Mouse (Mus musculus) ES-Bruce4 (cell line): ENCODE results near the gene Fmo9. TPM values are rescaled to one million over a fixed set of nuclear protein-coding genes. Genes with fewer than 3 reads are reported as not detected.

ENCODE experiments used
- H3K27ac ChIP-seq: 2 replicates; pipeline ENCODE4 v1.5.1; 2012; ENCODE audit warnings: low read length, inconsistent platforms; ENCODE audit not compliant: insufficient read depth
- H3K27me3 ChIP-seq: 2 replicates; pipeline ENCODE4 v1.6.1; 2012; ENCODE audit warnings: mild to moderate bottlenecking, low read length, inconsistent platforms; ENCODE audit not compliant: control insufficient read depth, poor library complexity, insufficient read depth, severe bottlenecking
- H3K36me3 ChIP-seq: 2 replicates; pipeline ENCODE4 v1.6.1; 2012; ENCODE audit warnings: inconsistent platforms, mild to moderate bottlenecking, low read length, moderate library complexity; ENCODE audit not compliant: control insufficient read depth, poor library complexity, insufficient read depth, severe bottlenecking
- H3K4me1 ChIP-seq: one replicate; pipeline ENCODE4 v1.8.1; 2011; ENCODE audit warnings: low read length; ENCODE audit not compliant: control insufficient read depth, insufficient read depth
- H3K4me3 ChIP-seq: 2 replicates; pipeline ENCODE4 v1.5.1; 2011; ENCODE audit warnings: low read depth, mild to moderate bottlenecking, low read length
- H3K9ac ChIP-seq: 2 replicates; pipeline ENCODE4 v1.6.1; 2012; ENCODE audit warnings: low read depth, mild to moderate bottlenecking, inconsistent platforms; ENCODE audit not compliant: poor library complexity, severe bottlenecking
- H3K9me3 ChIP-seq: replicated peaks from 2 replicates; pipeline ENCODE4 v1.6.1; 2012; ENCODE audit warnings: mild to moderate bottlenecking, low read length, inconsistent platforms; ENCODE audit not compliant: control insufficient read depth, poor library complexity, insufficient read depth, severe bottlenecking
- CTCF ChIP-seq: IDR thresholded peaks from one replicate; pipeline ENCODE4 v1.8.1; 2011; ENCODE audit warnings: low read depth, low read length
- EP300 ChIP-seq: IDR thresholded peaks from 2 replicates; pipeline ENCODE4 v1.6.1; 2011; ENCODE audit warnings: low read depth, low read length; ENCODE audit not compliant: insufficient read depth
- POLR2A ChIP-seq: IDR thresholded peaks from one replicate; pipeline ENCODE4 v1.8.1; 2011; ENCODE audit warnings: low read length; ENCODE audit not compliant: insufficient read depth
- polyA plus RNA-seq: library from polyadenylated mRNA; stranded (reverse); fragments of >200 nt; gene quantifications from 2 replicates; pipeline ENCODE4 v1.2.4, GENCODE M21; 2011; ENCODE audit warnings: low read depth; ENCODE audit not compliant: missing spikeins, insufficient read depth, insufficient read length

The Fmo9 gene
- polyA plus RNA-seq = not detected in 2 replicates

GRCm38 (mm10) chr1:166681745-166682144, at the start of gene Fmo9:
Fmo9 (minus strand) TSS chr1:166681845.
- Histone ChIP-seq H3K4me1 (no peaks in the 10 kb centered on the region), H3K9me3 (no peaks in the 10 kb centered on the region), H3K9ac (no peak within 1 kb of the TSS), H3K27me3 (no peaks in the 10 kb centered on the region), H3K4me3 (no peak within 1 kb of the TSS), H3K27ac (no peak within 1 kb of the TSS), H3K36me3 (no peaks in the 10 kb centered on the region)
- TF ChIP-seq EP300 (no peak), POLR2A (no peak)

- TF ChIP-seq CTCF (no peak), EP300 (no peak), POLR2A (no peak)
- Histone ChIP-seq H3K9me3 (no peaks in the 10 kb centered on the region), H3K27me3 (no peaks in the 10 kb centered on the region), H3K4me1 (no peaks in the 10 kb centered on the region), H3K9ac (no peak overlapping the region), H3K4me3 (no peak overlapping the region), H3K27ac (no peak overlapping the region), H3K36me3 (no peaks in the 10 kb centered on the region)
Measured at GRCm38 (mm10) chr1:166730886-166731285, 49.2 kb upstream of the Fmo9 start.

GRCm38 (mm10) chr1:166730215-166730614, 48.6 kb upstream of the Fmo9 start:
- TF ChIP-seq POLR2A = no peak
- TF ChIP-seq CTCF = no peak
- TF ChIP-seq EP300 = no peak
- Histone ChIP-seq H3K4me1 (no peaks in the 10 kb centered on the region), H3K36me3 (no peaks in the 10 kb centered on the region), H3K27me3 (no peaks in the 10 kb centered on the region), H3K9ac (no peak overlapping the region), H3K4me3 (no peak overlapping the region), H3K27ac (no peak overlapping the region), H3K9me3 (no peaks in the 10 kb centered on the region)

DNA sequence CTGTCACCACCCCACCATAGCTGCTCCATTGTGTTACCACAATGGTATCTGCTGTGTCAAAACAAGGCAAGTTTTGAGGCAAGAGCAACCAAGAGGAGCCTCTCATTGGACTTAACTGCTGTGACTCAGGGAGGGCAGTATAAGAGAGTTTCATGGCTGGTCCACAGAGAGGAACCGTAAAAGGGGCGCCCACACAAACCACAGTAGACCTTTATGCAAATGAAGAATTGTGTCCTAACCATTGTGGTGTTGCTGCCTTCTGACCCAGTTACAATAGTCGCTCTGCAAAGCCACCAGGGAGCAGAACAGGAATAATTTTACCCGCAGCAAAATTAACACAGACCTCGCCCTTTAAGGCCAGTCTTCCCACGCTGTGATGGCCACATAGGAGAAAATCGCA, 29.2 kb upstream of the Fmo9 start:
- no peak overlapping the region for H3K4me3 ChIP-seq
- H3K27me3 ChIP-seq = no peaks in the 10 kb centered on the region
- TF ChIP-seq EP300 = no peak
- no peak for TF ChIP-seq POLR2A
- no peak for TF ChIP-seq CTCF

GRCm38 (mm10) chr1:166702270-166702912, 20.7 kb upstream of the Fmo9 start:
- TF ChIP-seq EP300 = no peak
- TF ChIP-seq POLR2A = no peak
- no peak for TF ChIP-seq CTCF
- H3K27ac ChIP-seq = no peak overlapping the region
- no peaks in the 10 kb centered on the region for H3K27me3 ChIP-seq

More for the DNA sequence above, 29.2 kb upstream of the Fmo9 start:
- H3K9ac ChIP-seq = no peak overlapping the region
- H3K9me3 ChIP-seq = no peaks in the 10 kb centered on the region
- H3K4me1 ChIP-seq = no peaks in the 10 kb centered on the region
- H3K27ac ChIP-seq = no peak overlapping the region
- H3K36me3 ChIP-seq = no peaks in the 10 kb centered on the region

GRCm38 (mm10) chr1:166669264-166669663, 12.4 kb downstream of the Fmo9 start:
- no peaks in the 10 kb centered on the region for H3K4me1 ChIP-seq
- no peaks in the 10 kb centered on the region for H3K9me3 ChIP-seq
- H3K27ac ChIP-seq = no peak overlapping the region
- H3K27me3 ChIP-seq = no peaks in the 10 kb centered on the region
- H3K9ac ChIP-seq = no peak overlapping the region
- no peaks in the 10 kb centered on the region for H3K36me3 ChIP-seq
- no peak overlapping the region for H3K4me3 ChIP-seq
- TF ChIP-seq POLR2A (no peak), EP300 (no peak), CTCF (no peak)

More at GRCm38 (mm10) chr1:166702270-166702912, 20.7 kb upstream of the Fmo9 start:
- no peak overlapping the region for H3K4me3 ChIP-seq
- no peaks in the 10 kb centered on the region for H3K4me1 ChIP-seq
- no peaks in the 10 kb centered on the region for H3K36me3 ChIP-seq
- no peaks in the 10 kb centered on the region for H3K9me3 ChIP-seq
- H3K9ac ChIP-seq = no peak overlapping the region
